Mouse (Mus musculus): Measurements from ENCODE around the gene Afdn. TPM values are rescaled to one million over a fixed set of nuclear protein-coding genes. Genes with fewer than 3 reads are reported as not detected.
"Not testable (repeated sequence)": the region's sequence is repeated elsewhere in the genome, so short reads cannot be mapped to it uniquely, and the experiment has no call there.

The Afdn gene
- polyA plus RNA-seq, 1 experiment from 2014 or later: 141 TPM

DNA sequence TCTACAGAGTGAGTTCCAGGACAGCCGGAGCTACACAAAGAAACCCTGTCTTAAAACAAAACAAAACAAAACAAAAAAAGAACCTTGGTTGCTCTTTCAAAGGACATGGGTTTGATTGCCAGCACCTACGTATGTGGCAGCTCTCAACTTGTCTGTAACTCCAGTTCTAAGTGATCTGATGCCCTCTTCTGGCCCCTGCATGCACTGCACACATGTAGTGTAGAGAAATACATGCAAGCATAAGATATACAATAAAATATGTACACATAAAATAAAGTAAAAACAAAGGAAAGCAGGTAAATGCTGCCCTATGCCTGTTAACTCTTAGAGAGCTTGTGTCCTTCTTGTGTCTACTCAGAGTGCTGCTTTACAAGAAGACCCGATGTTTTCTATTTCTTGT is 8.9 kb downstream of the Afdn start:
- Histone ChIP-seq H3K36me3 (ENCODE audit: control insufficient read depth, insufficient read depth, low read length) (no peaks in the 10 kb centered on the region; the same call in 1 of the 2 replicates), H3K4me3 (ENCODE audit: low read depth, low read length) (no peak overlapping the region), H3K9ac (ENCODE audit: low read length) (no peak overlapping the region), H3K27ac (ENCODE audit: low read depth, low read length) (no peak overlapping the region), H3K9me3 (ENCODE audit: control insufficient read depth, low read length) (no peaks in the 10 kb centered on the region), H3K4me1 (replicated peaks; ENCODE audit: control insufficient read depth, insufficient read depth, low read length) (no peaks in the 10 kb centered on the region), H3K4me2 (ENCODE audit: low read depth, low read length, severe bottlenecking) (no peak overlapping the region), H3K27me3 (ENCODE audit: control insufficient read depth, insufficient read depth, low read length) (no peaks in the 10 kb centered on the region)
- ATAC-seq (replicated peaks; ENCODE audit: low FRiP score) (no peak), DNase-seq (ENCODE audit: low spot score) (no peak)
- 82% methylated on average over 3 of the region's 3 CpGs for WGBS

DNA sequence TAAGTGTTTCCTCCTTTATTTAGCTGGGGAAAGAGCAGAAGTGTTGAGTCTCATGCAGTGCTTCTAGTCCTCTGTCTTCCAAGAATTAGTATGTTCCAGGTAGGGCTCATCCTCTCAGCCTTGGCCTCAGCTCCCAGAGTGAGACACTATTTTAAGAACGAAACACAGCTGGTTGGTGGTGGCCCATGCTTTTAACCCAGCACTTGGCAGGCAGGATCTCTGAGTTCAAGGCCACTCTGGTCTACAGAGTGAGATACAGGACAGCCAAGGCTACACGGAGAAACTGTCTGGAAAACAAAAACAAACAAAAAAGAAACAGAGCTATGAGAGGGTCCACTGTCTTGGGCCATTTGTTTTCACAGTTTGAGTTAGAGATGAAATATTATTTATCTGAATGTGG is 17.3 kb downstream of the Afdn start:
- Histone ChIP-seq H3K4me3 (ENCODE audit: low read depth, low read length) (no peak overlapping the region), H3K27ac (ENCODE audit: low read depth, low read length) (no peak overlapping the region), H3K27me3 (ENCODE audit: control insufficient read depth, insufficient read depth, low read length) (no peaks in the 10 kb centered on the region), H3K36me3 (ENCODE audit: control insufficient read depth, insufficient read depth, low read length) (no peaks in the 10 kb centered on the region), H3K9me3 (ENCODE audit: control insufficient read depth, low read length) (no peaks in the 10 kb centered on the region), H3K4me1 (replicated peaks; ENCODE audit: control insufficient read depth, insufficient read depth, low read length) (no peaks in the 10 kb centered on the region), H3K9ac (ENCODE audit: low read length) (no peak overlapping the region), H3K4me2 (ENCODE audit: low read depth, low read length, severe bottlenecking) (no peak overlapping the region)
- 95% methylated on average over 2 of the region's 2 CpGs for WGBS
- DNase-seq (ENCODE audit: low spot score): no peak
- no peak for ATAC-seq (replicated peaks; ENCODE audit: low FRiP score)

DNA sequence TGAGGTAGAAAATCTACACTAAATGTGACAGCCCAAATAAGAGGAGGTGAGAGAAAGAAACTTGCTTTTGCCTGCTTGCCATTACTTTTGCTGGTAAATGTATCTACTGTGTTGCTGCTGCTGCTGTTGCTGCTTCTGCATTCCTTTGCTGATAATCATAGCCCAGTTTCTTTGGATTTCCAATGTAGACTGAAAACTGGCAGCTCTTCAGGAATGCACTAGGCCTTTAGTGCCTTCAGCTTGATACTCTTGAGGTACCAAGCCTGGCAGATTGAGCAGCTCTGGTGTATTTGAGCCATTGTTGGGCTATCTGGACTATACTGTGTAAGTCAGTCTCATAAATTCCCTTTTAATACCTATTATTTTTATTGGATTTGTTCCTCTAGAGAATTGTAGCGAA is 18.5 kb downstream of the Afdn start:
- no peaks in the 10 kb centered on the region for H3K9me3 ChIP-seq (ENCODE audit: control insufficient read depth, low read length)
- H3K36me3 ChIP-seq (ENCODE audit: control insufficient read depth, insufficient read depth, low read length): no peaks in the 10 kb centered on the region
- no peak overlapping the region for H3K4me3 ChIP-seq (ENCODE audit: low read depth, low read length)
- H3K9ac ChIP-seq (ENCODE audit: low read length): no peak overlapping the region
- no peaks in the 10 kb centered on the region for H3K27me3 ChIP-seq (ENCODE audit: control insufficient read depth, insufficient read depth, low read length)
- WGBS: 90% methylated on average over 1 of the region's 1 CpGs
- no peak overlapping the region for H3K27ac ChIP-seq (ENCODE audit: low read depth, low read length)
- ATAC-seq (replicated peaks; ENCODE audit: low FRiP score) (no peak), DNase-seq (ENCODE audit: low spot score) (no peak)
- H3K4me1 ChIP-seq (replicated peaks; ENCODE audit: control insufficient read depth, insufficient read depth, low read length): no peaks in the 10 kb centered on the region
- H3K4me2 ChIP-seq (ENCODE audit: low read depth, low read length, severe bottlenecking): no peak overlapping the region

DNA sequence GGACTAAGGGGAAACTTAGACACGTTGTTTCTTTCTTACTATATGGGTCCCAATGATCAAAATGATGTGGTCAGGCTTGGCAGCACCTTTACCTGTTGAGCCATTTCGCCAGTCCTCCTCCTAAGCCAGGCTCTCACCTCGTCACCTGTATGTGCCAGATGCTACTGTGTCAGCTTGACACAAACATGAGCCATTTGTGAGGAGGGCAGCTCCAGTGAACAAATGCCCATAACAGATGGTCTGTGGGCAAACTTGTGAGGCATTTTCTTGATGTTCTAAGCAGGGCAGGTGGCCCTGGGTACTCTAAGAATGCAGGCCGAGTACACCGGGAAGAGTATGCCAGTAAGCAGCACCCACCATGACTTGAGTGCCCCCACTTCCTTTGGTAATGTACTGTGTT is 21.6 kb downstream of the Afdn start:
- no peaks in the 10 kb centered on the region for H3K27me3 ChIP-seq (ENCODE audit: control insufficient read depth, insufficient read depth, low read length)
- no peaks in the 10 kb centered on the region for H3K36me3 ChIP-seq (ENCODE audit: control insufficient read depth, insufficient read depth, low read length)
- H3K4me1 ChIP-seq (replicated peaks; ENCODE audit: control insufficient read depth, insufficient read depth, low read length): no peaks in the 10 kb centered on the region
- H3K27ac ChIP-seq (ENCODE audit: low read depth, low read length): no peak overlapping the region
- no peak overlapping the region for H3K9ac ChIP-seq (ENCODE audit: low read length)
- no peak overlapping the region for H3K4me3 ChIP-seq (ENCODE audit: low read depth, low read length)
- 92% methylated on average over 5 of the region's 5 CpGs for WGBS
- no peak for DNase-seq (ENCODE audit: low spot score)
- no peaks in the 10 kb centered on the region for H3K9me3 ChIP-seq (ENCODE audit: control insufficient read depth, low read length)
- no peak overlapping the region for H3K4me2 ChIP-seq (ENCODE audit: low read depth, low read length, severe bottlenecking)
- no peak for ATAC-seq (replicated peaks; ENCODE audit: low FRiP score)

DNA sequence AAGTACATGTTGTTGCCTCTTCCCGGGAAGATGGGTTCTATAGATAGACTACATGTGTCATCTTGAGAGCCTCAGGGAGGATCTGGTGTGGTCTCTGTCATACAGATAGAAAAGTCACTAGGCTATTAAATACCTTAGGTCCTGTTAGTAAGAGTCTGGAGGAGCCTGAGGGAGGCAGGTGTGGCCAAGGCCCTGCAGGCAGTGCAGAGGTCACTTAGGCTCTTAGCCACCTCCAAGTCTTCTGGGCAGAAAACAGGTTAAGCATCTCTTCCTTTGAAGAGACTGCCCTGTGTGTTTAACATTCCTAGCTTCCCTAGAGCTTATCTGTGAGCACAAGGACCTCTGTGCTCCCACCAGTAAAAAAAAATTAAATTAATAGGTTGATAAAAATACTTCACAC is 23.1 kb downstream of the Afdn start:
- 76% methylated on average over 1 of the region's 1 CpGs for WGBS

DNA sequence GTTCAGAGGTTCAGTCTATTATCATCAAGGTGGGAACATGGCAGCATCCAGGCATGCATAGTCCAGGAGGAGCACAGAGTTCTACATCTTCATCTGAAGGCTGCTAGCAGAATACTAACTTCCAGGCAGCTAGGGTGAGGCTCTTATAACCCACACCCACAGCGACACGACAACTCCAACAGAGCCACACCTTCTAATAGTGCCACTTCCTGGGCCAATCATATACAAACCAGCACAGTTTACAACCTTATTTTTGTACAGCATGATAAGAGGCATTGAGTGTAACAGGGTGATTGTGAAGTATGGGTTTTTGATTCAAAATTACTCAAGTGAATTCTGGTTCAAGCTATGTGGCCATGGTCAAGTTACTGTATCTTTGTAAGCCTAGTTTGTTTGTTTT is 29.7 kb downstream of the Afdn start:
- H3K4me2 ChIP-seq (ENCODE audit: low read depth, low read length, severe bottlenecking); H3K4me3 ChIP-seq (ENCODE audit: low read depth, low read length); H3K36me3 ChIP-seq (ENCODE audit: control insufficient read depth, insufficient read depth, low read length); ATAC-seq (replicated peaks; ENCODE audit: low FRiP score); H3K27me3 ChIP-seq (ENCODE audit: control insufficient read depth, insufficient read depth, low read length); H3K9ac ChIP-seq (ENCODE audit: low read length); H3K4me1 ChIP-seq (replicated peaks; ENCODE audit: control insufficient read depth, insufficient read depth, low read length); H3K27ac ChIP-seq (ENCODE audit: low read depth, low read length); DNase-seq (ENCODE audit: low spot score); H3K9me3 ChIP-seq (ENCODE audit: control insufficient read depth, low read length): not testable (repeated sequence)
- WGBS: 90% methylated on average over 2 of the region's 2 CpGs

More for the DNA sequence above, 23.1 kb downstream of the Afdn start:
- no peaks in the 10 kb centered on the region for H3K9me3 ChIP-seq (ENCODE audit: control insufficient read depth, low read length)
- H3K36me3 ChIP-seq (ENCODE audit: control insufficient read depth, insufficient read depth, low read length): no peaks in the 10 kb centered on the region
- H3K27ac ChIP-seq (ENCODE audit: low read depth, low read length): no peak overlapping the region
- DNase-seq (ENCODE audit: low spot score) (no peak), ATAC-seq (replicated peaks; ENCODE audit: low FRiP score) (no peak)
- no peaks in the 10 kb centered on the region for H3K4me1 ChIP-seq (replicated peaks; ENCODE audit: control insufficient read depth, insufficient read depth, low read length)
- no peaks in the 10 kb centered on the region for H3K27me3 ChIP-seq (ENCODE audit: control insufficient read depth, insufficient read depth, low read length)
- no peak overlapping the region for H3K4me3 ChIP-seq (ENCODE audit: low read depth, low read length)
- no peak overlapping the region for H3K4me2 ChIP-seq (ENCODE audit: low read depth, low read length, severe bottlenecking)
- no peak overlapping the region for H3K9ac ChIP-seq (ENCODE audit: low read length)

DNA sequence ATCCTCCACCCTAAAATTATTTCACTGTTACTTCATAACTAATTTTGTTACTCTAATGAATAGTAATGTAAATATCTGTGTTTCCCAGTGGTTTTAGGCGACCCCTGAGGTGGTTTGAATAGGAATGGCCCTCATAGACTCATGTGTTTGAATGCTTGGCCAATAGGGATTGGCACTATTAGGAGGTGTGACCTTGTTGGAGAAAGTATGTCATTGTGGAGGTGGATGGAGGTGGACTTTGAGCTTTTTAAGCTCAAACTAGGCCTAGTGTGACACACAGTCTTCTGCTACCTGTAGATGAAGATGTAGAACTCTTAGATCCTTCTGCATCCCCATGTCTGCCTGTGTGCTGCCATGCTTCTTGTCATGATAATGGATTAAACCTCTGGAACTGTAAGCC is 37.4 kb downstream of the Afdn start:
- DNase-seq (ENCODE audit: low spot score) (no peak), ATAC-seq (replicated peaks; ENCODE audit: low FRiP score) (no peak)
- no peaks in the 10 kb centered on the region for H3K36me3 ChIP-seq (ENCODE audit: control insufficient read depth, insufficient read depth, low read length)
- H3K9me3 ChIP-seq (ENCODE audit: control insufficient read depth, low read length): no peaks in the 10 kb centered on the region
- no peak overlapping the region for H3K4me3 ChIP-seq (ENCODE audit: low read depth, low read length)
- no peaks in the 10 kb centered on the region for H3K27me3 ChIP-seq (ENCODE audit: control insufficient read depth, insufficient read depth, low read length)
- no peak overlapping the region for H3K9ac ChIP-seq (ENCODE audit: low read length)
- no peak overlapping the region for H3K4me2 ChIP-seq (ENCODE audit: low read depth, low read length, severe bottlenecking)
- WGBS: 85% methylated on average over 1 of the region's 1 CpGs
- H3K4me1 ChIP-seq (replicated peaks; ENCODE audit: control insufficient read depth, insufficient read depth, low read length): no peaks in the 10 kb centered on the region
- H3K27ac ChIP-seq (ENCODE audit: low read depth, low read length): no peak overlapping the region

DNA sequence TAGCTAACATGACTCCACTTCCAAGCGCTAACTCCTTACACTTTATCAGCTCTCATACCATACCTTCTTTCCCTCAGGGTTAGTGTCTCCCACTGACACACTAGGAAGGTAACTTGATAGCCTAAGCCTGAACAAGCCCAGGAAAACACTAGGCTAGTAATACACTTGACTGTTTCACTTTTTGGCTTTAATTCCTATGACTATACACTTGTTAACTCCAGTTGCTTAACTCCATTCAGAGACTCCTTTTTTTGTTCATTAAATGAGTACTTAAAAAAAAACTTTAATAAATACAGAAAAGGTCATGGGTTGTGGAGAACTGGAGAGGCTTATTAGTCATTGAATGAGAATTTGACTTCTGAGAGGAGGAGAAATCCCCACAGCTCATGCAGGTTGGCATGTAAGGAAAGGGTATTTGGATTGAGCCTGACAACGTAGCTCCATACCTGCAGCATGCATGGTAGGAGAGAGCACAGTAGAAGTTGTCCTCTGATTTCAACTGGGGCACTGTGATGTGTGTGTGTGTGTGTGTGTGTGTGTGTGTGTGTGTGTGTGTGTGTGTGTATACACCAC is 42.6 kb downstream of the Afdn start:
- Histone ChIP-seq H3K4me1 (replicated peaks; ENCODE audit: control insufficient read depth, insufficient read depth, low read length) (no peaks in the 10 kb centered on the region), H3K27ac (ENCODE audit: low read depth, low read length) (no peak overlapping the region), H3K9ac (ENCODE audit: low read length) (no peak overlapping the region), H3K27me3 (ENCODE audit: control insufficient read depth, insufficient read depth, low read length) (no peaks in the 10 kb centered on the region), H3K9me3 (ENCODE audit: control insufficient read depth, low read length) (no peaks in the 10 kb centered on the region), H3K4me3 (ENCODE audit: low read depth, low read length) (no peak overlapping the region), H3K36me3 (ENCODE audit: control insufficient read depth, insufficient read depth, low read length) (peaks cover 3% of the 10 kb centered on the region), H3K4me2 (ENCODE audit: low read depth, low read length, severe bottlenecking) (no peak overlapping the region)
- ATAC-seq (replicated peaks; ENCODE audit: low FRiP score): no peak
- DNase-seq (ENCODE audit: low spot score): no peak
- 83% methylated on average over 2 of the region's 2 CpGs for WGBS

DNA sequence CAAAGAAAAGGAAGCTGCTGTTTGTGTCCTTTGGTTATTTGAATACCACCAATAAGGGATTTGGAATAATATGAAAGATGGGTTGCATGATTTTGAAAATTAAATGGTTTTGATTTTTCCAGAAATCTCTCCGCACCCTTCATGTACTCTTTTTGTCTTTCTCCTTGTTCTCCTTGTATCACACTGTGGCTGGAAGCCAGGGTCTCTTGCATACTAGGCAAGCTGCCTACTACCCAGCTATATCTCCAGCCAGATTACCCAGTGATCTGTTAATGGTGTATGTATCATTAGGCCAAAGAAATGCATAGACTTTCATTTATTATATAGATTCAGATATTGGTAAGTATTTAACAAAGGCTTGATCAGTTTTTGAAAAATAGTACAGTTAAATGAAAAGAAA is 45.7 kb downstream of the Afdn start:
- Histone ChIP-seq H3K27me3 (ENCODE audit: control insufficient read depth, insufficient read depth, low read length) (no peaks in the 10 kb centered on the region), H3K27ac (ENCODE audit: low read depth, low read length) (no peak overlapping the region), H3K9ac (ENCODE audit: low read length) (no peak overlapping the region), H3K4me1 (replicated peaks; ENCODE audit: control insufficient read depth, insufficient read depth, low read length) (no peaks in the 10 kb centered on the region), H3K36me3 (ENCODE audit: control insufficient read depth, insufficient read depth, low read length) (peaks cover 3% of the 10 kb centered on the region), H3K4me2 (ENCODE audit: low read depth, low read length, severe bottlenecking) (no peak overlapping the region), H3K9me3 (ENCODE audit: control insufficient read depth, low read length) (no peaks in the 10 kb centered on the region), H3K4me3 (ENCODE audit: low read depth, low read length) (no peak overlapping the region)
- 95% methylated on average over 1 of the region's 1 CpGs for WGBS
- ATAC-seq (replicated peaks; ENCODE audit: low FRiP score) (no peak), DNase-seq (ENCODE audit: low spot score) (no peak)
